Mouse (Mus musculus): ENCODE measurements around the gene Srp9. TPM values are rescaled to one million over a fixed set of nuclear protein-coding genes. Genes with fewer than 3 reads are reported as not detected.

Srp9 gene
- polyA plus RNA-seq, 1 experiment = 87.8 TPM

GRCm38 (mm10) chr1:182122413-182122812 lies 2.1 kb upstream of the Srp9 start:
- Histone ChIP-seq H3K4me1 (ENCODE audit: control insufficient read depth, insufficient read depth, low read length) (no peaks in the 10 kb centered on the region), H3K4me3 (ENCODE audit: low read depth, low read length) (no peak overlapping the region), H3K9me3 (replicated peaks; ENCODE audit: control insufficient read depth, insufficient read depth, low read length, poor library complexity, severe bottlenecking) (no peaks in the 10 kb centered on the region), H3K27me3 (ENCODE audit: control insufficient read depth, insufficient read depth, low read length, poor library complexity, severe bottlenecking) (no peaks in the 10 kb centered on the region), H3K27ac (ENCODE audit: insufficient read depth, low read length) (no peak overlapping the region), H3K9ac (ENCODE audit: low read depth, poor library complexity, severe bottlenecking) (no peak overlapping the region), H3K36me3 (ENCODE audit: control insufficient read depth, insufficient read depth, low read length, poor library complexity, severe bottlenecking) (0 out of 2 replicates have a peak, but pooled peaks cover 2% of the 10 kb centered on the region)
- no peak for TF ChIP-seq EP300 (IDR thresholded peaks at IDR 0.05; ENCODE audit: insufficient read depth, low read depth, low read length)
- TF ChIP-seq POLR2A (IDR thresholded peaks at IDR 0.05; ENCODE audit: insufficient read depth, low read length) = no peak
- TF ChIP-seq CTCF (IDR thresholded peaks at IDR 0.05; ENCODE audit: low read depth, low read length) = no peak

GRCm38 (mm10) chr1:182124924-182125368 lies 409 bp downstream of the Srp9 start:
- H3K27me3 ChIP-seq (ENCODE audit: control insufficient read depth, insufficient read depth, low read length, poor library complexity, severe bottlenecking) = no peaks in the 10 kb centered on the region
- H3K9me3 ChIP-seq (replicated peaks; ENCODE audit: control insufficient read depth, insufficient read depth, low read length, poor library complexity, severe bottlenecking) = no peaks in the 10 kb centered on the region
- peaks cover 9% of the 10 kb centered on the region; the same call in 1 of the 2 replicates for H3K36me3 ChIP-seq (ENCODE audit: control insufficient read depth, insufficient read depth, low read length, poor library complexity, severe bottlenecking)
- H3K4me3 ChIP-seq (ENCODE audit: low read depth, low read length) = peak overlapping the region; percentile 65
- H3K9ac ChIP-seq (ENCODE audit: low read depth, poor library complexity, severe bottlenecking) = peak overlapping the region; percentile 56
- TF ChIP-seq POLR2A (IDR thresholded peaks at IDR 0.05; ENCODE audit: insufficient read depth, low read length) = no peak
- no peak for TF ChIP-seq EP300 (IDR thresholded peaks at IDR 0.05; ENCODE audit: insufficient read depth, low read depth, low read length)
- no peak for TF ChIP-seq CTCF (IDR thresholded peaks at IDR 0.05; ENCODE audit: low read depth, low read length)
- H3K4me1 ChIP-seq (ENCODE audit: control insufficient read depth, insufficient read depth, low read length) = no peaks in the 10 kb centered on the region
- H3K27ac ChIP-seq (ENCODE audit: insufficient read depth, low read length) = no peak overlapping the region

- peak; percentile 94 for TF ChIP-seq CTCF (IDR thresholded peaks at IDR 0.05; ENCODE audit: low read depth, low read length)
- TF ChIP-seq POLR2A (IDR thresholded peaks at IDR 0.05; ENCODE audit: insufficient read depth, low read length) = no peak
- TF ChIP-seq EP300 (IDR thresholded peaks at IDR 0.05; ENCODE audit: insufficient read depth, low read depth, low read length) = no peak
- H3K4me1 ChIP-seq (ENCODE audit: control insufficient read depth, insufficient read depth, low read length) = no peaks in the 10 kb centered on the region
- no peaks in the 10 kb centered on the region for H3K9me3 ChIP-seq (replicated peaks; ENCODE audit: control insufficient read depth, insufficient read depth, low read length, poor library complexity, severe bottlenecking)
- H3K27me3 ChIP-seq (ENCODE audit: control insufficient read depth, insufficient read depth, low read length, poor library complexity, severe bottlenecking) = no peaks in the 10 kb centered on the region
- H3K36me3 ChIP-seq (ENCODE audit: control insufficient read depth, insufficient read depth, low read length, poor library complexity, severe bottlenecking) = peaks cover 9% of the 10 kb centered on the region; the same call in 1 of the 2 replicates
- H3K4me3 ChIP-seq (ENCODE audit: low read depth, low read length) = no peak overlapping the region
- H3K27ac ChIP-seq (ENCODE audit: insufficient read depth, low read length) = no peak overlapping the region
- H3K9ac ChIP-seq (ENCODE audit: low read depth, poor library complexity, severe bottlenecking) = no peak overlapping the region
Measured at GRCm38 (mm10) chr1:182130830-182131229, 6.3 kb downstream of the Srp9 start.

- 0 out of 2 replicates have a peak overlapping the region, but pooled peaks have one; percentile 2 for H3K4me3 ChIP-seq (ENCODE audit: low read depth, low read length)
- H3K9ac ChIP-seq (ENCODE audit: low read depth, poor library complexity, severe bottlenecking) = no peak overlapping the region
- H3K9me3 ChIP-seq (replicated peaks; ENCODE audit: control insufficient read depth, insufficient read depth, low read length, poor library complexity, severe bottlenecking) = no peaks in the 10 kb centered on the region
- TF ChIP-seq CTCF (IDR thresholded peaks at IDR 0.05; ENCODE audit: low read depth, low read length) (no peak), EP300 (IDR thresholded peaks at IDR 0.05; ENCODE audit: insufficient read depth, low read depth, low read length) (no peak)
- no peaks in the 10 kb centered on the region for H3K36me3 ChIP-seq (ENCODE audit: control insufficient read depth, insufficient read depth, low read length, poor library complexity, severe bottlenecking)
- H3K4me1 ChIP-seq (ENCODE audit: control insufficient read depth, insufficient read depth, low read length) = no peaks in the 10 kb centered on the region
- H3K27ac ChIP-seq (ENCODE audit: insufficient read depth, low read length) = no peak overlapping the region
- no peaks in the 10 kb centered on the region for H3K27me3 ChIP-seq (ENCODE audit: control insufficient read depth, insufficient read depth, low read length, poor library complexity, severe bottlenecking)
Measured at GRCm38 (mm10) chr1:182137204-182138125, 12.9 kb downstream of the Srp9 start.

GRCm38 (mm10) chr1:182138172-182138571 lies 13.6 kb downstream of the Srp9 start:
- H3K9me3 ChIP-seq (replicated peaks; ENCODE audit: control insufficient read depth, insufficient read depth, low read length, poor library complexity, severe bottlenecking) = no peaks in the 10 kb centered on the region
- peak; percentile 68 for TF ChIP-seq CTCF (IDR thresholded peaks at IDR 0.05; ENCODE audit: low read depth, low read length)
- no peak for TF ChIP-seq POLR2A (IDR thresholded peaks at IDR 0.05; ENCODE audit: insufficient read depth, low read length)
- H3K4me1 ChIP-seq (ENCODE audit: control insufficient read depth, insufficient read depth, low read length) = no peaks in the 10 kb centered on the region
- no peak overlapping the region for H3K9ac ChIP-seq (ENCODE audit: low read depth, poor library complexity, severe bottlenecking)
- H3K4me3 ChIP-seq (ENCODE audit: low read depth, low read length) = no peak overlapping the region
- no peak overlapping the region for H3K27ac ChIP-seq (ENCODE audit: insufficient read depth, low read length)
- no peaks in the 10 kb centered on the region for H3K27me3 ChIP-seq (ENCODE audit: control insufficient read depth, insufficient read depth, low read length, poor library complexity, severe bottlenecking)
- no peaks in the 10 kb centered on the region for H3K36me3 ChIP-seq (ENCODE audit: control insufficient read depth, insufficient read depth, low read length, poor library complexity, severe bottlenecking)

GRCm38 (mm10) chr1:182139937-182140336 lies 15.4 kb downstream of the Srp9 start:
- Histone ChIP-seq H3K4me1 (ENCODE audit: control insufficient read depth, insufficient read depth, low read length) (no peaks in the 10 kb centered on the region), H3K4me3 (ENCODE audit: low read depth, low read length) (peak overlapping the region; percentile 0; the same call in 1 of the 2 replicates)

More at GRCm38 (mm10) chr1:182139937-182140336, 15.4 kb downstream of the Srp9 start:
- Histone ChIP-seq H3K27ac (ENCODE audit: insufficient read depth, low read length) (no peak overlapping the region), H3K9me3 (replicated peaks; ENCODE audit: control insufficient read depth, insufficient read depth, low read length, poor library complexity, severe bottlenecking) (no peaks in the 10 kb centered on the region), H3K36me3 (ENCODE audit: control insufficient read depth, insufficient read depth, low read length, poor library complexity, severe bottlenecking) (no peaks in the 10 kb centered on the region), H3K9ac (ENCODE audit: low read depth, poor library complexity, severe bottlenecking) (no peak overlapping the region), H3K27me3 (ENCODE audit: control insufficient read depth, insufficient read depth, low read length, poor library complexity, severe bottlenecking) (no peaks in the 10 kb centered on the region)
- TF ChIP-seq CTCF (IDR thresholded peaks at IDR 0.05; ENCODE audit: low read depth, low read length) = no peak
- no peak for TF ChIP-seq EP300 (IDR thresholded peaks at IDR 0.05; ENCODE audit: insufficient read depth, low read depth, low read length)
- TF ChIP-seq POLR2A (IDR thresholded peaks at IDR 0.05; ENCODE audit: insufficient read depth, low read length) = no peak
